Mouse (Mus musculus) hindbrain, embryonic 16.5 days (tissue): ENCODE measurements around the gene Arhgef25. TPM values are rescaled to one million over a fixed set of nuclear protein-coding genes. Genes with fewer than 3 reads are reported as not detected.
"Not testable (repeated sequence)": the region's sequence is repeated elsewhere in the genome, so short reads cannot be mapped to it uniquely, and the experiment has no call there.

Source experiments
- ATAC-seq: fragments of 200-750 bp; cut with Nextera tagmentation; 2 replicates; pipeline ENCODE4 v1.8.0; 2017; ENCODE audit warnings: moderate TSS enrichment, moderate library complexity
- H3K27ac ChIP-seq: fragments of 300-500 bp; sonication (generic); 2 replicates; pipeline ENCODE4 v1.5.1; 2014; ENCODE audit warnings: low read depth, mild to moderate bottlenecking, control low read depth, low read length, moderate library complexity
- H3K27me3 ChIP-seq: fragments of 300-500 bp; sonication (generic); replicated peaks from 2 replicates; pipeline ENCODE4 v1.6.1; 2014; ENCODE audit warnings: low read length; ENCODE audit not compliant: control insufficient read depth, insufficient read depth
- H3K36me3 ChIP-seq: fragments of 300-500 bp; sonication (generic); 2 replicates; pipeline ENCODE4 v1.6.1; 2014; ENCODE audit warnings: mild to moderate bottlenecking, low read length, moderate library complexity, mixed read lengths; ENCODE audit not compliant: control insufficient read depth, insufficient read depth
- H3K4me1 ChIP-seq: fragments of 300-500 bp; sonication (generic); 2 replicates; pipeline ENCODE4 v1.6.1; 2014; ENCODE audit warnings: low read depth, low read length; ENCODE audit not compliant: control insufficient read depth, insufficient read depth
- H3K4me2 ChIP-seq: fragments of 300-500 bp; sonication (generic); 2 replicates; pipeline ENCODE4 v1.6.1; 2014; ENCODE audit warnings: mild to moderate bottlenecking, low read length, control low read depth, moderate library complexity
- H3K4me3 ChIP-seq: fragments of 300-500 bp; sonication (generic); 2 replicates; pipeline ENCODE4 v1.5.1; 2014; ENCODE audit warnings: mild to moderate bottlenecking, low read length, control low read depth, moderate library complexity
- H3K9ac ChIP-seq: fragments of 300-500 bp; sonication (generic); 2 replicates; pipeline ENCODE4 v1.6.1; 2014; ENCODE audit warnings: low read depth, mild to moderate bottlenecking, control low read depth, low read length, moderate library complexity
- H3K9me3 ChIP-seq: fragments of 300-500 bp; sonication (generic); 2 replicates; pipeline ENCODE4 v1.6.1; 2014; ENCODE audit warnings: mild to moderate bottlenecking, low read length, moderate library complexity; ENCODE audit not compliant: control insufficient read depth
- WGBS: fragments of 180-500 bp; shearing (Covaris S2); extraction: QIAGEN DNeasy Blood & Tissue Kit; methylation state at CpG from one replicate; pipeline ENCODE4 v1.1.7; 2014; 5-methylcytosine and 5-hydroxymethylcytosine counted together
- polyA plus RNA-seq: library from polyadenylated mRNA; unstranded; fragments of >200 nt; fragmentation: Nextera tagmentation; extraction: Ambion mirVana; gene quantifications from 2 replicates; pipeline ENCODE4 v1.2.1, GENCODE M21; 2015

The Arhgef25 gene
- polyA plus RNA-seq, 1 experiment from 2014 or later, result 29.1 TPM

DNA sequence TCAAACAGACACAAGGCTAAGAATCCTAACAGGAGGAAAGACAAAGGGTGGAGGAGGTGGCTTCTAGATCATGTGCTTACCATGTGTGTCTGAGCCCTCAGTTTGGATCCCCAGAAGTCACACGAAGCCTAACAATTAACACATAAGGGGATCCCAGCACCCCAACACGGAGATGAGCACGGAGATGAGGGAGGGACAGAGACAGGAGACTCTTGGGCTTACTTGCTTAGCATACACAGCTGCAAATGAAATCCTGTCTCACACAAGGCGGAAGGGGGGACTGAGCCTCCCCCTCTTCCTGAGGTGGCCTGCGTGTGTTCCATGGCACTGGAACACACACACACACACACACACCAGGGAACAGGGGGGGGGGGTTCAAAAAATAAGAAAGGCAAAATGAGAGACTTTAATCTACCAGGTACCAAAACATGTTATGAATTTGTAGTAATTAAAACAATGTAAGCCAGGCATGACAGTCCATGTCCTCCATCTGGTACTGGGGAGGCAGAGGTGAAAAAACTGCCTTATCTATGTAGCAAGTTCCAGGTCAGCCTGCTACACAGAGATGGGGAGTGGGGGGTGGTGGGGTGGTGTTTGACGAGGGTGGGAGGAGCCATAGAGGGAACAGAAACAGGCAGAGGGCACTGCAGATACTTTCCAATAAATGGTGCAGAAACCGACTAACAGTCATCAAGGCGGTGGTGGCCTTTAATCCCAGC lies 54.6 kb downstream of the Arhgef25 start:
- H3K36me3 ChIP-seq, result no peaks in the 10 kb centered on the region
- H3K27ac ChIP-seq, result no peak overlapping the region
- H3K4me1 ChIP-seq, result no peaks in the 10 kb centered on the region
- no peaks in the 10 kb centered on the region for H3K27me3 ChIP-seq
- no peaks in the 10 kb centered on the region for H3K9me3 ChIP-seq
- H3K4me2 ChIP-seq, result no peak overlapping the region
- WGBS, result 58% methylated on average over 8 of the region's 8 CpGs
- ATAC-seq, result no peak
- H3K4me3 ChIP-seq, result no peak overlapping the region
- no peak overlapping the region for H3K9ac ChIP-seq

DNA sequence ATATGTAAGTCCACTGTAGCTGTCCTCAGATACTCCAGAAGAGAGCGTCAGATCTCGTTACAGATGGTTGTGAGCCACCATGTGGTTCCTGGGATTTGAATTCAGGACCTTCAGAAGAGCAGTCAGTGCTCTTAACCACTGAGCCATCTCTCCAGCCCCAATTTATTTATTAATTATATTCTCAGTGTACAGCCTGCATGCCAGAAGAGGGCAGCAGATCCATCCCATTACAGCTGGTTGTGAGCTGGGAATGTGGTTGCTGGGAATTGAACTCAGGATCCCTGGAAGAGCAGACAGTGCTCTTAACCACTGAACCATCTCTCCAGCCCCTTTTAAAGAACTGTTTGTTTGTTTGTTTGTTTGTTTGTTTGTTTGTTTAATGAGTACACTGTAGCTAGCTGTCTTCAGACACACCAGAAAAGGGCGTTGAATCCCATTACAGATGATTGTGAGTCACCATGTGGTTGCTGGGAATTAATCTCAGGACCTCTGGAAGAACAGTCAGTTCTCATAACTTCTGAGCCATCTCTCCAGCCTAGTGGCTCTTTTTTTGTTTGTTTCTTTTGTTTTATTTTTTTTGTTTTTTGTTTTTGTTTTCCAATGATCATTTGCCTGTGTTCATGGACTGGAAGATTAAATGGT lies 55.4 kb downstream of the Arhgef25 start:
- H3K27ac ChIP-seq, H3K27me3 ChIP-seq, H3K36me3 ChIP-seq, ATAC-seq, H3K4me2 ChIP-seq, H3K4me1 ChIP-seq, H3K9ac ChIP-seq, H3K9me3 ChIP-seq, H3K4me3 ChIP-seq: not testable (repeated sequence)
- 86% methylated on average over 3 of the region's 3 CpGs for WGBS

Other genes starting within 250 kb of the Arhgef25 start
- gene Ctdsp2, start 211.4 kb downstream of the Arhgef25 start, polyA plus RNA-seq, result 13.7 and 18.1 TPM in 2 replicates
- gene Avil, start 189.4 kb downstream of the Arhgef25 start, polyA plus RNA-seq, result 3.7 and 7.0 TPM in 2 replicates
- 63.7 and 67.7 TPM in 2 replicates for gene Tsfm, start 159.2 kb downstream of the Arhgef25 start, polyA plus RNA-seq
- gene Mettl1, start 148.7 kb downstream of the Arhgef25 start, polyA plus RNA-seq, result 23.2 and 24.2 TPM in 2 replicates
- 0.23 and 0.31 TPM in 2 replicates for gene Eef1akmt3, start 148.6 kb downstream of the Arhgef25 start, polyA plus RNA-seq
- gene Cyp27b1, start 141.8 kb downstream of the Arhgef25 start, polyA plus RNA-seq, result 0.12 and 0.18 TPM in 2 replicates
- gene March9, start 129.9 kb downstream of the Arhgef25 start, polyA plus RNA-seq, result 5.2 and 6.0 TPM in 2 replicates
- 669 and 724 TPM in 2 replicates for gene Cdk4, start 126.5 kb downstream of the Arhgef25 start, polyA plus RNA-seq
- 123 TPM in 2 replicates for gene Tspan31, start 119.8 kb downstream of the Arhgef25 start, polyA plus RNA-seq
- 3.4 and 4.2 TPM in 2 replicates for gene Agap2, start 114.8 kb downstream of the Arhgef25 start, polyA plus RNA-seq
- gene Os9, start 69.0 kb downstream of the Arhgef25 start, polyA plus RNA-seq, result 135 and 138 TPM in 2 replicates
- 59.0 and 74.1 TPM in 2 replicates for gene B4galnt1, start 24.9 kb downstream of the Arhgef25 start, polyA plus RNA-seq
- gene Slc26a10, start 9.4 kb downstream of the Arhgef25 start, polyA plus RNA-seq, result 1.4 and 1.5 TPM in 2 replicates
- 213 and 233 TPM in 2 replicates for gene Dtx3, start 5.6 kb upstream of the Arhgef25 start, polyA plus RNA-seq
- gene Pip4k2c, start 21.5 kb upstream of the Arhgef25 start, polyA plus RNA-seq, result 20.5 and 20.7 TPM in 2 replicates
- 115 and 130 TPM in 2 replicates for gene Kif5a, start 73.3 kb upstream of the Arhgef25 start, polyA plus RNA-seq
- gene Dctn2, start 76.3 kb upstream of the Arhgef25 start, polyA plus RNA-seq, result 355 and 358 TPM in 2 replicates
- gene Mbd6, start 98.9 kb upstream of the Arhgef25 start, polyA plus RNA-seq, result 11.2 and 11.5 TPM in 2 replicates
- 108 and 113 TPM in 2 replicates for gene Mars, start 121.7 kb upstream of the Arhgef25 start, polyA plus RNA-seq
- 0.79 and 0.81 TPM in 2 replicates for gene Arhgap9, start 131.9 kb upstream of the Arhgef25 start, polyA plus RNA-seq
- gene Gli1, start 151.9 kb upstream of the Arhgef25 start, polyA plus RNA-seq, result 1.8 and 2.1 TPM in 2 replicates
- gene Inhbe, start 164.3 kb upstream of the Arhgef25 start, polyA plus RNA-seq, result 0.03 and 0.09 TPM in 2 replicates
- not detected in 2 replicates for gene Inhbc, start 180.3 kb upstream of the Arhgef25 start, polyA plus RNA-seq
- gene R3hdm2, start 190.2 kb upstream of the Arhgef25 start, polyA plus RNA-seq, result 34.0 and 37.4 TPM in 2 replicates